Mouse (Mus musculus) kidney, adult 2 months (tissue): Measurements from ENCODE around the gene Ube2g2. TPM values are rescaled to one million over a fixed set of nuclear protein-coding genes. Genes with fewer than 3 reads are reported as not detected.
A peak's percentile ranks its signal among the peaks of the same experiment; 100 is the strongest.

Experiments used
- DNase-seq: peaks from one replicate; pipeline ENCODE4 v3.0.0; 2021
- H3K27ac ChIP-seq: fragments of 200-500 bp; 2 replicates; pipeline ENCODE4 v1.5.1; 2012; ENCODE audit warnings: low read depth, low read length, control low read depth, inconsistent platforms; ENCODE audit not compliant: insufficient read depth
- H3K27me3 ChIP-seq: fragments of 200-500 bp; replicated peaks from 2 replicates; pipeline ENCODE4 v1.6.1; 2012; ENCODE audit warnings: mild to moderate bottlenecking, moderate library complexity, low read length, inconsistent platforms; ENCODE audit not compliant: control insufficient read depth, insufficient read depth
- H3K36me3 ChIP-seq: fragments of 200-500 bp; 2 replicates; pipeline ENCODE4 v1.6.1; 2012; ENCODE audit warnings: mild to moderate bottlenecking, moderate library complexity, low read length, inconsistent platforms; ENCODE audit not compliant: control insufficient read depth, insufficient read depth
- H3K4me1 ChIP-seq: fragments of 200-500 bp; 2 replicates; pipeline ENCODE4 v1.6.1; 2011; ENCODE audit warnings: low read length; ENCODE audit not compliant: control insufficient read depth, insufficient read depth
- H3K4me3 ChIP-seq: fragments of 200-500 bp; 2 replicates; pipeline ENCODE4 v1.5.1; 2011; ENCODE audit warnings: mild to moderate bottlenecking, low read depth, low read length, control low read depth; ENCODE audit not compliant: insufficient read depth
- CTCF ChIP-seq: fragments of 200-500 bp; conservative IDR thresholded peaks from 2 replicates; pipeline ENCODE4 v1.5.1; 2011; ENCODE audit warnings: low read depth, mild to moderate bottlenecking, control low read depth, low read length, moderate library complexity, mixed read lengths; ENCODE audit not compliant: insufficient read depth, insufficient read length
- POLR2A ChIP-seq: fragments of 200-500 bp; IDR thresholded peaks from one replicate; pipeline ENCODE4 v1.6.1; 2011; ENCODE audit warnings: low read depth, low read length, control low read depth
- WGBS: fragments of 180-500 bp; shearing (Covaris S2); methylation state at CpG from one replicate; pipeline ENCODE4 v1.1.7; 2018; 5-methylcytosine and 5-hydroxymethylcytosine counted together
- polyA plus RNA-seq: library from polyadenylated mRNA; depleted of rRNA; stranded (reverse); fragments of >200 nt; gene quantifications from 2 replicates; pipeline ENCODE4 v1.2.3, GENCODE M21; 2012

The Ube2g2 gene
- polyA plus RNA-seq, 1 experiment: 33.8 TPM

DNA sequence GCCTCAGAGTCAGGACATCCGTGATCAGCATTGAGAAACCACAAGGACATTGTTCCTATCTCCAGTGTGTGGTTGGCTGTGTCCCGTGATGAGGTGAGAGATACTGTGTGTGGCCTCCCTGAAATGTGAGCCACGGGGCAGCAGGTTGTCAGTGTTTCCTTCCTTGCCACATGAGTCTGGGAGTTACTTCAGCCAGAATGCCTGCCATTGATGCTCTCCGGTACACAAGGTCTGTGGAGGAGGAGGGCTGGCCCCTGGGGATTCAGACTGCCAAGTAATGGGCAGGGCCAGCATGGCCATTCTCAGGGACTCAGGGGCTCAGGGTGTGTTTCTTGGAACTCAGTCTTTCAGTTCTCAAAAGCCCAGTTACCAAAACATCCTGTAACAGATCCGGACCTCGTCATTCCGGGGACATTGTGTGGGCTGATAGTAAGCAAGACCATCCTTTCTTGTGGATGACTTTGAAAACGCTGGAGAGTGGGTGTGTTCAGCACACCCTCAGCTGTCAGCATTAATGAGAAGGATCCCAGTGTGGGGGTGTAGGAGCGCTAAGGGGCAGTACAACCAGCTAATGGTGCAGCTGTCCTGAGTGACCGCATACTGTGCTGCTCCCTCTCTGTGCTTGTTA is 38.2 kb upstream of the Ube2g2 start:
- peak; percentile 79 for DNase-seq
- Histone ChIP-seq H3K36me3 (no peaks in the 10 kb centered on the region), H3K27ac (no peak overlapping the region), H3K27me3 (no peaks in the 10 kb centered on the region), H3K4me3 (peak overlapping the region; percentile 5), H3K4me1 (peaks cover 32% of the 10 kb centered on the region)
- TF ChIP-seq CTCF (no peak), POLR2A (no peak)
- WGBS: 15% methylated on average over 10 of the region's 10 CpGs

DNA sequence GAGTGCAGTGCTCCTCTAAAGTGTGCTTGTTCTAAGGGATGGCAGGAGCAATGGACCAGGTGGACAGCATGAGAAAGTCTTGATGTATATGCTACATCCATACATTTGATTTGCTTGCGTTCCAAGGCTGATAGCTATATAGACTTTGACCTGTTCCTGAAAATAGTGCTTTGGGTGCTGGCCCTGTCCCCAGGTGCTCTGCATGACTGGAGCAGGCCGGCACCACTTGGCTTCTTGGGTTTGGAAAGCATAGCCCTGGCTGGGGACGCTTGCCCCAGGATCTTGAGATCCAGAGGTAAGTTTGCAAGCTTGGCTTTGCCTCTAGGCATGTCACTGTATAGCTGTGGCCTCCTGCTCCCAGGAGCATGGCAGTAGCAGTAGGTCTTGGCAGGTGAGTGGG is 35.4 kb upstream of the Ube2g2 start:
- Histone ChIP-seq H3K27ac (peak overlapping the region; percentile 69), H3K36me3 (no peaks in the 10 kb centered on the region; the same call in 1 of the 2 replicates), H3K4me1 (peaks cover 47% of the 10 kb centered on the region), H3K4me3 (no peak overlapping the region), H3K27me3 (no peaks in the 10 kb centered on the region)
- peak; percentile 55 for DNase-seq
- WGBS: 48% methylated on average over 3 of the region's 3 CpGs
- TF ChIP-seq CTCF (no peak), POLR2A (no peak)

GRCm38 (mm10) chr10:77587091-77587775 is 34.8 kb upstream of the Ube2g2 start:
- DNase-seq: peak; percentile 77
- Histone ChIP-seq H3K36me3 (no peaks in the 10 kb centered on the region; the same call in 1 of the 2 replicates), H3K4me1 (peaks cover 47% of the 10 kb centered on the region), H3K4me3 (no peak overlapping the region), H3K27ac (peak overlapping the region; percentile 69), H3K27me3 (no peaks in the 10 kb centered on the region)
- 45% methylated on average over 6 of the region's 6 CpGs for WGBS
- TF ChIP-seq POLR2A: no peak
- no peak for TF ChIP-seq CTCF

GRCm38 (mm10) chr10:77588036-77588435 is 34.0 kb upstream of the Ube2g2 start:
- TF ChIP-seq POLR2A (no peak), CTCF (no peak)
- Histone ChIP-seq H3K27ac (peak overlapping the region; percentile 68), H3K4me3 (no peak overlapping the region), H3K4me1 (peaks cover 45% of the 10 kb centered on the region), H3K27me3 (no peaks in the 10 kb centered on the region), H3K36me3 (peaks cover under 1% of the 10 kb centered on the region; the same call in 1 of the 2 replicates)
- peak; percentile 85 for DNase-seq
- WGBS: 39% methylated on average over 2 of the region's 2 CpGs

DNA sequence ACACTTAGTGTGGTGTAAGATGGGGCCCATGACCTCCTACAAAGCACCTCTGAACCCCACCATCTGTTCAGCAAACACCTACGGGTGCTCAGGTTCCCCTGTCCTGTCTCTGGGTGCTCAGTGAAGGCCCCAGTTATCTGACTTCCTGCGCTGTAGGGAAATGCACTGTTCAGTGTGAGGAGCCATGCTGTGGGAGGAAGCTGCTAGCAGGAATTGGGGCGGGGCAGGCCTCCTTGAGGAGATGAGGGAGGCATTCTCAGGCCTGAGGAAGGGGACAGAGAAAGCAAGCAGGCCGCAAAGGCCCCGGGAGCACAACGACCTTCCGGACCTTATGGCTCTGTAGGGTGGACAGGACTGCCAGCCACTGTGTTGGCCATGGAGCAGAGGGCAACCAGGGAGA is 33.0 kb upstream of the Ube2g2 start:
- H3K27me3 ChIP-seq: no peaks in the 10 kb centered on the region
- H3K36me3 ChIP-seq: peaks cover 9% of the 10 kb centered on the region
- no peak overlapping the region for H3K4me3 ChIP-seq
- TF ChIP-seq CTCF (no peak), POLR2A (no peak)
- peaks cover 41% of the 10 kb centered on the region for H3K4me1 ChIP-seq
- no peak for DNase-seq
- H3K27ac ChIP-seq: no peak overlapping the region
- WGBS: 49% methylated on average over 7 of the region's 7 CpGs

GRCm38 (mm10) chr10:77589749-77590148 is 32.3 kb upstream of the Ube2g2 start:
- H3K4me3 ChIP-seq: no peak overlapping the region
- DNase-seq: no peak
- TF ChIP-seq POLR2A: no peak
- TF ChIP-seq CTCF: no peak
- H3K36me3 ChIP-seq: peaks cover 11% of the 10 kb centered on the region
- 62% methylated on average over 8 of the region's 8 CpGs for WGBS
- H3K27ac ChIP-seq: no peak overlapping the region
- H3K27me3 ChIP-seq: no peaks in the 10 kb centered on the region
- H3K4me1 ChIP-seq: peaks cover 41% of the 10 kb centered on the region

DNA sequence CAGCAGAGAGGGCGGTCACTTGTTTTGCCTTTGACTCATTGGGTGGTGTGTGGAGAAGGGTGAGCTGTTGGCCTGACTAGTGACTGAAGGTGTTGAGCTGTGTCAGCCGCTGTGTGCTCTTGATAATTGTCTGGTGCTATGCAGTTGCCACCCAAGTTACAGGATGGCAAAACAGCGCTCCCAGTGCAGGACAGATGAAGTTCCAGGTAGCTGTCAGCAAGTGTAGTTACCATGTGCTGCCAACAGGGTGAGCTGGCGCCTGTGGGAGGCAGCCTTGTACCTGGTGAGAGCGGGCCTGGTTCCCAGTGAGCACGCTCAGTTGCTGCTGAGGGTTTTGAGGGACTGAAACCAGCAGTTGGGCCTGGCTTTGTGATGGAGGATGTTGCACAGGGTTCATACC is 31.3 kb upstream of the Ube2g2 start:
- peak; percentile 73 for DNase-seq
- peak; percentile 97 for TF ChIP-seq CTCF
- TF ChIP-seq POLR2A: no peak
- Histone ChIP-seq H3K27ac (no peak overlapping the region), H3K4me3 (no peak overlapping the region), H3K4me1 (peaks cover 37% of the 10 kb centered on the region), H3K36me3 (peaks cover 12% of the 10 kb centered on the region), H3K27me3 (no peaks in the 10 kb centered on the region)
- WGBS: 39% methylated on average over 6 of the region's 6 CpGs
